Comparison of ENCODE assay signal across 14 mouse cellular contexts in genomic region chr13:44441061-44441460, GRCm38 (mm10).
"Had no signal": no experiment of that assay in that cellular context is flagged by ENCODE, and none has a peak within 500 bp of the region (broad histone marks: within the 10 kb centered on the region; RNA-seq: fewer than 3 reads in every experiment).

No protein-coding gene starts in this region.

- H3K4me1 ChIP-seq: lung, embryonic 15.5 days; midbrain, embryonic 13.5 days; midbrain, embryonic 15.5 days; neural tube, embryonic 12.5 days; stomach, embryonic 15.5 days had no signal

- H3K4me3 ChIP-seq: lung, embryonic 15.5 days; megakaryocyte, embryonic 14.5 days; midbrain, embryonic 13.5 days; midbrain, embryonic 15.5 days; neural tube, embryonic 12.5 days; stomach, embryonic 15.5 days had no signal

- DNase-seq: lung, adult 2 months; lung, postnatal 14 days; lung, postnatal 36 days; right cerebral cortex, postnatal 14 days; thymus, adult 18-20 months; thymus, postnatal 14 days; thymus, postnatal 36 days had no signal

- H3K36me3 ChIP-seq: lung, embryonic 15.5 days; midbrain, embryonic 13.5 days; midbrain, embryonic 15.5 days; neural tube, embryonic 12.5 days; stomach, embryonic 15.5 days had no signal

- H3K9ac ChIP-seq: lung, embryonic 15.5 days; midbrain, embryonic 13.5 days; midbrain, embryonic 15.5 days; neural tube, embryonic 12.5 days; stomach, embryonic 15.5 days had no signal

- H3K27me3 ChIP-seq: lung, embryonic 15.5 days; megakaryocyte, embryonic 14.5 days; midbrain, embryonic 13.5 days; midbrain, embryonic 15.5 days; neural tube, embryonic 12.5 days; stomach, embryonic 15.5 days had no signal

- H3K27ac ChIP-seq: lung, embryonic 15.5 days; macrophage; midbrain, embryonic 13.5 days; midbrain, embryonic 15.5 days; neural tube, embryonic 12.5 days; stomach, embryonic 15.5 days had no signal
